Mouse (Mus musculus): ENCODE results near the gene Mapk8ip1.

Gene Mapk8ip1

GRCm38 (mm10) chr2:92390206-92390930, 10.7 kb downstream of the Mapk8ip1 start:
- DNase-seq = peak; percentile 67 to 73

DNA sequence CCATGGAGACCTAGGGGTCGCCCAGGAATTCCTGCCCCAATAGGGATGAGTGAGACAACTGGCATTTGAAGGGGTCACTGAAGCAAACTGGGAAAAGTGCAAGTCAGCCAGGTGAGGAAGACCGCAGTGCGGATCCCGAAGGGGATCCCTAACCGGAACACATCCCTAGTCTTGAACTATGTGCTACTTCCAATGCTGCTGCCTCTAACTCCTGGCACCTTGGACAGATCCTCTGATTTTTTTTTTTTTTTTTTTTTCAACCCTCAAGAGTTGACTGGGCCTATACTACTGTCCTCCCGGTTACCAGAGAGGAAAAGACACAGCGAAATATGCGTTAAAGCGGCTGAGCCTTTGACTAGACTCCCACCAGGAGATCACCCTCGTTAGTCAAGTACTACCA, 11.4 kb downstream of the Mapk8ip1 start:
- DNase-seq = peak in 1 of 2 experiments; percentile 11

- DNase-seq = peak; percentile 89 to 94
Measured at GRCm38 (mm10) chr2:92388891-92389641, 12.0 kb downstream of the Mapk8ip1 start.

DNA sequence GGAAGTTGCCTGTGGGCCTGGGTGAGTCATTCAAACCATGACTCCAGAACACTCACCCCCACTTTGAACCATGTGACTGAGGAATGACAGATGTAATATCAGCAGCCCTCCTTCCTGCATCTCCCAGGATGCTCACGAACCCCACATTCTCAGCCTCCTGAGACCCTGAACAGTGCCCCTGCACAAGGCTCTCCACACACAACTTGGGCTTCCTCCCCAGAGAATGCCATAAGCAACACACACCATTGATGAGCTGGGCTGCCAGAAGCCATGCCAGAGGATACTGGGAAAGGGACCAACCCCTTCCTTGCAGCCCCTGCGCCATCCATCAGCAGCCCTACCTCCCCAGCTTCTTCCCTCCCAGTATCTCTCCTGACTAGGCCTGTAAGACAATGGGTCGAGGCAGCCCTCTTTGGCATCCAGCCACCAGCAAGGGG, 13.0 kb downstream of the Mapk8ip1 start:
- peak; percentile 49 to 51 for DNase-seq

DNA sequence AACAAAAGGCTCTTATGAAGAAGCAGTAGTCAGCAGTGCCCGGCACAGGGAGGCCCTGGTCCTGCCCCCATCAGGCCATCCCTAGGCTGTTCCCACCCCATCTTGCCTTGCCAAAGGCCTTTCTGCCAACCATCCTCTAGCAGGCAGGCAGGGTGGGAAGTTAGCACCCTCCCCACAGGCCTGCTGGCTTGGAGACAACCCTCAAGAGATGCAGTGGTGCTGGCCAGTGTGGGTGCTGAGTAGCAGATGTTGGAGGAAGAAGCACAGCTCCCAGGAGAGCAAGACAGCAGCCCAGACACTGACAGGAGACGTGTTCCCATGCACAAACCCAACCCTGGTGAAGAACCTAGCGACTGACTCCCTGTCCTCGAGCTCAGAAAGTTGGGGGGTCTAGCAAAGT, 13.4 kb downstream of the Mapk8ip1 start:
- DNase-seq = peak in 1 of 2 experiments; percentile 26

GRCm38 (mm10) chr2:92386821-92387570, 14.1 kb downstream of the Mapk8ip1 start:
- DNase-seq = peak in 1 of 2 experiments; percentile 37

GRCm38 (mm10) chr2:92385113-92386051, 15.7 kb downstream of the Mapk8ip1 start:
- peak; percentile 43 to 51 for DNase-seq

DNA sequence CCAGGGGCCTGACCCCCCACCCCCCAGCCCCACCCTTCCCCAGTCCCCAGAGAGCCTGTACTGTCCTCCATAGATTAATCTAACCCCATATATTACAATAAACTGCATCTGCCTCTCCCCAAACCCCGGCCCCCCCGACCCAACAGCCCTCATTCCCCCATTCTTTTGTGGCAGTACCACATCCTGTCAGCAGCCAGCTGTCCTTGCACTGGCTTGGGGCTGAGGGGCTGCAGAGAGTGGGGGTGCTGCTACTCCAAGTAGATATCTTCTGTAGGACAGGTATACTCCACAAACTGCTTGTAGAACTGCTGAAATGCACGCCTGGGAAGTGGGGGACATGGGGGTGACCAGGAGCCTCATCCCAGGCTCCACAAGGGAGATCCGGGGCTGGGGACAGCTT, 17.0 kb downstream of the Mapk8ip1 start:
- DNase-seq = no peak

- DNase-seq = no peak
Measured at GRCm38 (mm10) chr2:92382759-92383158, 18.3 kb downstream of the Mapk8ip1 start.

DNA sequence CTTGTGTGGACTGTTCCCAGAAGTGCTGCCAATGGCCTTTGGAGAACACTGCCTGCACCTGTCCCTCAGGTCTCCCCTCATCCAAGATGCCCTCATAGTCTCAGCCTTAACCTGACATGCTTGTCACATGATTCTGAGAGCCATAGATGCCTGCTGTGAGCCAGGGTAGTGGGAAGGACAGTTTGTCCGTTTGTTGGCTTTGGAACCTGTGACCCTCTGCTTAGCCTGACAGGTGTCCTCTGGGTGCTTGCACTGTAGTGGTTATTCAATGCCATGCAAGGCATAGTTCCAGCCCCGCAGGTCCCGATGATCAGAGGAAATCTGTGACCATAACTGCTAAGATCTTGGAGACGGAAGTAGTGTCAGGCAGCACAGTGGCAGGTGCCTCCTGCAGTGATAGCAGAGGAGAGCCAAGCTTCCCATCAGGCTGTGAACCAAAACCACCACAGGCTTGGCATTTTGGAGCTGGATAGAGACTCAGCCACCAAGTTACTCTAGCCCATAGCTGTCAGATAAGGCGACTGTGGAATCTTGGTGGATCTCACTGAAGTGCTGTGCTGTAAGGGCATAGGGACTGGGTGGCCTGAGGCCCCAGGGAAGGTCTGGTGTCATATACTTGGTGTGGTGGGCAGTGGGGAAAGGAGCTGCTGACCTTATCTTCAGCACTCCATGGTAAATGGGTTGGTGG, 19.0 kb downstream of the Mapk8ip1 start, which contains the start of gene 1700029I15Rik:
1700029I15Rik (plus strand) TSS at position 638 of the 688 bp plus-strand sequence.
- DNase-seq = peak; percentile 49 to 61

GRCm38 (mm10) chr2:92381161-92381560, 19.9 kb downstream of the Mapk8ip1 start:
- DNase-seq = no peak

GRCm38 (mm10) chr2:92380495-92381050, 20.5 kb downstream of the Mapk8ip1 start:
- no peak for DNase-seq

DNA sequence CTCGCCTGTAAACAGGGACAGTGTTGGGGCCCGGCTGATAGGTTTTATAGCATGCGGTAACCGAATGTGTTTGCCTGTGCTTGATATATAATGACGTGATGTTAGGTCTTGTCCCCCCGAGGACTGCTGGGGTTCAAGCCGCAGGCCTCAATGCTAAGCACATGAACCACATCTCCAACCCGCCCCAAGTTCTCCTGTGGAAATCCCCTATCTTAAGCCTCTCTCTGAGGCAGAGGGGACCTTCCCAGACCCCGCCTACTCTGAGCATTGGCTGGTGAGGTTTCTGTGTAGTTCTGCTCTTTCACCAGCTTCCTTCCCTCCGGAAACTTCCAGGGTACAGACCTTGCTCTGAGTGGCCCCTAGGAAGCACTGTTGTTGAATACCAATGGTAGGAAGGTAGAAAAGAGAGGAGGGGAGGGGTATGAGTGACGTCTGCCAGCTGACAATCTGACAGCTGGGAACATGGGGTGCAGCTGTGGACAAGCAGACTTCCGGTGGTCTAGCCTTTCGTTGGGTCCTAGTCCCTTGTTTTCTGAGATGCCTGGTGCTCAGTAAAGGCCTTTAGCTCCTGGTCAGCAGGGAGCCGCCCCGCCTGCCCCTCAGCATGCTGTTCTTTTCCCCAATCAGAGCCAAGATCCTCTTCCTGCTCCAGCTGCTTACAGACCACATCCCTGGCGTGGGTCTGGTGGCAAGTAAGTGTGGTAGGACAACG, 21.1 kb downstream of the Mapk8ip1 start:
- no peak for DNase-seq

DNA sequence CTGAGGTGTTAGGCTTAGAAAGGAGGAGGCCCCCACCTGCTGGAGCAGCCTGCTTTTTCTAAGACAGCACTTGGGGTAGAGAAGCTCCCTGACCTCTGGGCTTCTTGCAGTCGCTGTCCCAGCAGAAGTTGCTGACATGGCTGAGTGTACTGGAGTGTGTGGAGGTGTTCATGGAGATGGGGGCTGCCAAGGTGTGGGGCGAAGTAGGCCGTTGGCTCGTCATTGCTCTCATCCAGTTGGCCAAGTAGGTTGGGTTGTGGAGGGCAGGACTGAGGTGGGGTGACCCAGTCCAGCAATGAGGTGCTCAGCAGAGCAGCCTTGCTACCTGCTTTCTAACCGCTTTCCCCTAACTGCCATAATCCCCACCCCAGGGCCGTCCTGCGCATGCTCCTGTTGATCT, 23.7 kb downstream of the Mapk8ip1 start:
- no peak for DNase-seq

DNA sequence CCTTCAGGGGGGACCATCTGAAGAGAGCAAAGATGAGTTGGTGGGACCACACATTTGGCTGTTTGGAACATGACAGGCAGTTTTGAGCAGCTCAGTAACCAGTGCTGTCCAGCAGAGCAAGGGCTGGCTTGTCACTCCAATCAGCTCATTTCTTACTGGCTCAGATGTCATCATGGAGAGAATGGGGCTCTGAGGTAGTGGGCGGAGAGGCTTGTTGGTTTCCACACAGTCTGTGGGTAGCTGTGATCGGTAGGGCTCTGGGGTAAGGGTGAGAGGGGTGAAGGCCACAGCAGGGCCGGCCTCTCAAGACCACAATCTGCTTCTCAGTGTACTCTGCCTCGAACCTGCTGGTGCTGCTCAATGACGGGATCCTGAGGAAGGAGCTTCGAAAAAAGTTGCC, 24.8 kb downstream of the Mapk8ip1 start:
- DNase-seq = no peak

- DNase-seq = no peak
Measured at GRCm38 (mm10) chr2:92375788-92376187, 25.3 kb downstream of the Mapk8ip1 start.

- peak; percentile 93 to 96 for DNase-seq
Measured at GRCm38 (mm10) chr2:92375099-92375623, 25.9 kb downstream of the Mapk8ip1 start.

- DNase-seq = peak; percentile 64 to 69
Measured at GRCm38 (mm10) chr2:92374514-92374913, 26.5 kb downstream of the Mapk8ip1 start, which contains the start of the genes Pex16 and Large2. Pex16 (plus strand) TSS chr2:92374676. Large2 (minus strand) TSS chr2:92374869.

DNA sequence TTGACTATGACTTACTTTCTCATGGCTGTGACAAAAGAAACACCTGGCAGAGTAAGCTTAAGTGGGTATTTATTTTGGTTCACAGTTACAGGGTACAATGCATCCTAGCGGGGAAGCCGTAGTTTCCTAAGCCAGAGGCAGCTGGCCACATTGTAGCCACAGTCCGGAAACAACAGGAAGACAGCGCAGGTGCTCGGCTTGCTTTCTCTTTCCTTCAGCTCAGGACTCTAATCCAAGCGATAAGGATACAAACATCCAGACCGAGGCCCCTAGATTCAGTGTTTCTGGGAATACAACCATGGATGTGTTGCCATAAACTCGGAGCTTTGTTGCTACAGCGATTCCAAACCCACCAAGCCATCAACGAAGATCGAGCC, 27.6 kb downstream of the Mapk8ip1 start:
- DNase-seq = no peak

Measured in cerebellum, postnatal 10 days (tissue).